Mouse (Mus musculus): Measurements from ENCODE around the gene Fkbp4. TPM values are rescaled to one million over a fixed set of nuclear protein-coding genes. Genes with fewer than 3 reads are reported as not detected.

Gene Fkbp4
- polyA plus RNA-seq, 1 experiment from 2014 or later = 284 TPM

- TF ChIP-seq CTCF (IDR thresholded peaks at IDR 0.05) = no peak
- POLR2A ChIA-PET = no interaction called here
Measured at GRCm38 (mm10) chr6:128461606-128462005, 23.1 kb upstream of the Fkbp4 start.

DNA sequence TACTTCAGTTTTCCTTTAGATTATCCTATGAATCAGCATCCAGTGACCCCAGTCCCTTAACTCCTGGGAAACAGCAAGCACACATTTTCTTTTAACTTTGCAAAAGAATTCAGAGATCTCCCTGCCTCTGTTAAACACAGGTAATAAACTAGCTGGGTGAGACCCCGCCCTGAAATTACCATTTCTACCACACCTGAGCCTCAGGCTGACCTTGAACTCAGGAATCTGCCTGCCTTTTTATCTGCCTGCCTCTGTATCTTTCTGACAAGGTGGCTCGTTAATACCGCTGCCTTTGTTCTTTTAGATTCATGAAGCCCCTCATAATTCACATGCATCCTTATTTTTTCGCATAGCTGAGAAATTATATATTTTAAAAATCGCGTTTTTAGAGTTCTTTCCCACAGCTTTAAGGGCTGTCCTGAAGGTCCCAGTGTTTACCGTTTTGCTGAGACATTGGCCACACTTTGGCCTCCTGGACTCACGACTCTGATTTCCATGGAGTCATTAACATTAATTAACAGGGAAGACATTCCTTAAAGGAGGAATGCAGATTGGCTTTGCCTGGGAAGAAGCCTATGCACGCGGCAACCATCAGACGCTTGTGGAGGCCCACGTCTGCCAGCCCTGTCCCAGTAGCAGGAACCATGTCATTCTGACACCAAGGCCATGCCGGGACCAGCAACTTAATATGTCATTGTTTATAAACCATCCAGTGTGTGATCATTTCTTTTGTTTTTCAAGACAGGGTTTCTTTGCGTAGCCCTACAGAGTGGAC is 22.4 kb upstream of the Fkbp4 start:
- CTCF ChIA-PET = interaction anchor here (1.2 to 1.7 kb wide), 2 partner anchors 15 to 19 kb away, joined by 3 to 6 read pairs; no protein-coding TSS in a partner anchor
- in situ Hi-C loops (cut with MboI; ENCODE audit: low pct_unique_long_range_greater_than_20kb) = no loop called here
- POLR2A ChIA-PET = no interaction called here
- TF ChIP-seq CTCF (IDR thresholded peaks at IDR 0.05) = no peak
- DNase-seq (ENCODE audit: low read depth, low spot score) (no peak), ATAC-seq (no peak)
- no peaks in the 10 kb centered on the region for H3K27me3 ChIP-seq

More at GRCm38 (mm10) chr6:128461606-128462005, 23.1 kb upstream of the Fkbp4 start:
- in situ Hi-C loops (cut with MboI; ENCODE audit: low pct_unique_long_range_greater_than_20kb) = no loop called here
- ATAC-seq (no peak), DNase-seq (ENCODE audit: low read depth, low spot score) (no peak)
- CTCF ChIA-PET = interaction anchor here (1.3 kb wide), 1 partner anchor 18 kb away, joined by 3 read pairs; no protein-coding TSS in a partner anchor
- H3K27me3 ChIP-seq = no peaks in the 10 kb centered on the region

- no peaks in the 10 kb centered on the region for H3K27me3 ChIP-seq
- in situ Hi-C loops (cut with MboI; ENCODE audit: low pct_unique_long_range_greater_than_20kb) = no loop called here
- DNase-seq (ENCODE audit: low read depth, low spot score) = no peak
- CTCF ChIA-PET = interaction anchor here (1.2 to 1.7 kb wide), 2 partner anchors 14 to 19 kb away, joined by 3 to 6 read pairs; no protein-coding TSS in a partner anchor
- no peak for TF ChIP-seq CTCF (IDR thresholded peaks at IDR 0.05)
- no peak for ATAC-seq
- POLR2A ChIA-PET = no interaction called here
Measured at GRCm38 (mm10) chr6:128460321-128460720, 21.8 kb upstream of the Fkbp4 start.

DNA sequence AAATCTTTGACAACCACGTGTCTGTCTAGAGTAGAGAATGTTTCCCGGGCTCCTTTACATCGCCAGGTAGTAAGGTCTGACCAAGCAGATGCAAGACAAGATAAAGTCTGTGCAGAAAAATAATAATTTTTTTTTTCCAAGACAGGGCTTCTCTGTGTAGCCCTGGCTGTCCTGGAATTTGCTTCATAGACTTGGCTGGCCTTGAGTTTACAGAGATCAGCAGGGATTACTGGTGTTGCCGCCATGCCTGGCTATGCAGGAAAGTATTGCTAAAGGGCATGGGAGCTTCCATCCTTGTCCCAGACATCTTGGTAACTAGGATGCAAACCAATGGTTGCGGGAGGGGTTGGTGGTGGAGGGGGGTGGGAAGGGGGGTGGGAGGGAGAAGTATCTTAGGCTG is 18.7 kb upstream of the Fkbp4 start:
- in situ Hi-C loops (cut with MboI; ENCODE audit: low pct_unique_long_range_greater_than_20kb) = no loop called here
- POLR2A ChIA-PET = no interaction called here
- CTCF ChIA-PET = no interaction called here
- TF ChIP-seq CTCF (IDR thresholded peaks at IDR 0.05) = no peak
- no peaks in the 10 kb centered on the region for H3K27me3 ChIP-seq
- no peak for ATAC-seq
- DNase-seq (ENCODE audit: low read depth, low spot score) = no peak

DNA sequence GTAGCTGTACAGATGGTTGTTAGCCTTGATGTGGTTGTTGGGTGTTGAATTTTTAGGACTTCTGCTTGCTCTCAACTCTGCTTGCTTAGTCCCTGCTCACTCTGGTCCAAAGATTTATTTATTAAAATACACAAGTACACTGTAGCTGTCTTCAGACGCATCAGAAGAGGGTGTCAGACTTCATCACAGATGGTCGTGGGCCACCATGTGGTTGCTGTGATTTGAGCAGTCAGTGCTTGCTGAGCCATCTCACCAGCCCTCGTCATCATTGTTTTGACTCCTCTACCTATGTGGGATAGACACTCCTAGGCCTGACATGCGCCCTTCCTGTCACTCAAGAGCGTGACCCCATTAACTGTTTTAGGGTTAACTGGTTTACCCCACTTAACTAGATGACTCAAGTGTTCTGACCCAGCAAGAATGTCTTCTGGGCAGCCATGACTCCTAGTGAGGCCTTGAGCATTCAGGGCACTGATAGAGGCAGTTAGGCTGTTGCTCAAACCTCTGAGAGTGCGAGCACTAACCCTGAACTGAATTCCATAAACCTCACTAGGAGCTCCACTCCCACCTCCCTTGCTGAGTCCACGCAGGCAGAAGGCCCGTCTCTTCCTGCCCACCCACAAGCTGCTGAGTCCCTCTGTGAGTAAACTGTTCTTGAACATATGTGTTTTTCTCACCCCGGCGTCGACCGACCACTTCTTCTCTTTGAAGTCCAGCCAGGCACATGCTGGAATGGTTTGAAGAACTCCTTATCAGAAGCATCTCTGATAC is 17.5 kb upstream of the Fkbp4 start:
- in situ Hi-C loops (cut with MboI; ENCODE audit: low pct_unique_long_range_greater_than_20kb) = no loop called here
- no peak for ATAC-seq
- no peak for DNase-seq (ENCODE audit: low read depth, low spot score)
- TF ChIP-seq CTCF (IDR thresholded peaks at IDR 0.05) = no peak
- POLR2A ChIA-PET = no interaction called here
- no peaks in the 10 kb centered on the region for H3K27me3 ChIP-seq
- CTCF ChIA-PET = interaction anchor here (1.0 to 1.3 kb wide), 3 partner anchors 11 to 24 kb away, joined by 3 read pairs; no protein-coding TSS in a partner anchor

DNA sequence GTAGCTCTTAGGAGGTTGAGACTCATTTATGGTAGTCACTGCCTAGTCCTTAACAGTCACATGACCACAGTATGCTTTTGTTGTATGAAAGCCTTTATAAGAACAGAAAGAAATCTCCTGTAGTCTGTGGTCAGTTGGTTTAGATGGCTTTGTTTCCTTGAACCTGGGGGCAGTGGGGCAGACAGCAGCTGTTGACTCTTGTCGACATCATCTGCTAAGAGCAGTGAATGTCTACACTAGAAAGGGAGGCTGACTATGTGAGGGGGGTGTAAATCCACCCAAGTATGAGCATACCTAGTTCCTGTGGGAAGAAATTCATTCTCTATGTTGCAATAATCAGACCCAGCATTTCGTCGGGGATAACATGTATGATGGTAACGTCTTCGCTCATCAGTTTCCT is 8.6 kb upstream of the Fkbp4 start:
- in situ Hi-C loops (cut with MboI; ENCODE audit: low pct_unique_long_range_greater_than_20kb) = loop anchor here (5.0 to 25.0 kb wide), 2 partner anchors 40 to 1110 kb away; no protein-coding TSS in a partner anchor
- ChIA-PET POLR2A (no interaction called here), CTCF (interaction anchor here (0.8 to 1.7 kb wide), 3 partner anchors 21 to 35 kb away, joined by 3 to 5 read pairs (median 5); no protein-coding TSS in a partner anchor)
- TF ChIP-seq CTCF (IDR thresholded peaks at IDR 0.05) = no peak
- H3K27me3 ChIP-seq = no peaks in the 10 kb centered on the region
- ATAC-seq (no peak), DNase-seq (ENCODE audit: low read depth, low spot score) (no peak)

DNA sequence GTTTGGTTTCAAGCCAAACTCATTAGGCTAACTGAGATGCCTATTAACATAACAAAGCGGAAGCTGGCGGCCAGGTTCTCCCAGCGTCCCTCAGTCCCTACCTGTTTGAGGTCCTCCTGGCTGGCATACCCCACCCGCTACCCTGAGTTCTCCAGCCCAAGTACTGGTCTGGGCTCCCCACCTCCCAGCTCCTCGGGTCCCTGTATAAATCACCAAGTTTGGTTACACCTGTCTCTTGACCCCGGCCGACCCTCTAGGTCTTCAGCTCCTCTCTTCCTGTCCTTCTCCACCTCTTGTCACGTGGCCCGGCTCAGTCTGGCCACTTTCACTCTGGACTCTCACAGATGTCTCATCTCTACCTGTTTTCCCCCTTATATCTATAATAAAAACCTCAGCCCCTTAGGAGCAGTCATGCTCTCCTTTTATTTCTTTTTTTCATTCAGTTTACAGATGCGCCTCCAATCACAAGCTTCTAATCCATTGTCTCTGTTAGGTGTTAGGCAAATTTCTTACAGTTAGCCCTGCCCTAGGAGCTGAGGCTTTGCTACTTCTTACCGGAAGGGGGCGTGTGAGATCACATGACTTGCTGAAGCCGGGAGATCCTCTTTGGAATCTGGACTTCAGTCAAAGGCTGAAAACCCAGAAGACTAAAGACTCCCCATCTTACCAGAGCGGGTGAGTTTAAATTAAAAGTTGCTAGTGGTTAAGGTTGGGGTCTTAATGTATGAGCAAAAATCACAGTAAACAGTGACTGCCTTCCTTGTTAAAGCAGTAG is 7.5 kb upstream of the Fkbp4 start:
- ChIA-PET POLR2A (no interaction called here), CTCF (interaction anchor here (0.7 to 1.7 kb wide), 10 partner anchors 9 to 36 kb away, joined by 3 to 5 read pairs (median 4); partner anchors contain the start of gene Itfg2)
- no peaks in the 10 kb centered on the region for H3K27me3 ChIP-seq
- no peak for TF ChIP-seq CTCF (IDR thresholded peaks at IDR 0.05)
- ATAC-seq (peak; percentile 88), DNase-seq (ENCODE audit: low read depth, low spot score) (no peak)
- in situ Hi-C loops (cut with MboI; ENCODE audit: low pct_unique_long_range_greater_than_20kb) = loop anchor here (5.0 to 25.0 kb wide), 2 partner anchors 41 to 1109 kb away; no protein-coding TSS in a partner anchor

GRCm38 (mm10) chr6:128440238-128440637 is 1.8 kb upstream of the Fkbp4 start:
- H3K27me3 ChIP-seq = no peaks in the 10 kb centered on the region
- ChIA-PET CTCF (interaction anchor here (1.3 to 1.7 kb wide), 2 partner anchors 27 to 39 kb away, joined by 3 to 9 read pairs; no protein-coding TSS in a partner anchor), POLR2A (interaction anchor here (0.5 kb wide), 1 partner anchor 89 kb away, joined by 7 read pairs; no protein-coding TSS in a partner anchor)
- in situ Hi-C loops (cut with MboI; ENCODE audit: low pct_unique_long_range_greater_than_20kb) = loop anchor here (25.0 kb wide), 1 partner anchor 1103 kb away; no protein-coding TSS in a partner anchor
- DNase-seq (ENCODE audit: low read depth, low spot score) = no peak
- no peak for ATAC-seq
- TF ChIP-seq CTCF (IDR thresholded peaks at IDR 0.05) = no peak

DNA sequence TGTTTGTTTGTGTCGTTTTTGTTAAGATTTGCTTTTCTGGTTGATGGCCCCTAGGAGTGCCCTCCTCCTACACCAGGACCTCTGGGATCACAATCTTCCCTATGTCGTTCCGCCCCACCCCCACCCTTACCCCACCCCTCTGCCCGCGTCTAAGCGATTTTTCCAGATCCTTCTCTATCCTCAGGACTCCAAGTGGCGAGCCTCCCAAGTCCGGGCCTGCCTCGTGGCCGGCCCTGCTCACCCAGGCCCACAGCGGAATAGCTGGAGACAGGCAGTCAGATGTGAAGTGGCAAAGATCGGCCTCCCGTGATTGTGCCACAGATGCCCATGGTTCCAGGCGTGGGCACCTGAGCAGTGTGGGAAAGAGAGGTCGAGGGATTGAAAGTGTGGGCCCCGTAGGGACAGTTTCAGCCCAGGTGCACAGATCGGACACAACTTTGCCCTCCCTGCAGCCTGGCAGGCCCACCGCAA is 429 bp upstream of the Fkbp4 start:
- ChIA-PET POLR2A (interaction anchor here (0.6 kb wide), 1 partner anchor 394 kb away, joined by 3 read pairs; no protein-coding TSS in a partner anchor), CTCF (interaction anchor here (1.3 kb wide), 1 partner anchor 28 kb away, joined by 3 read pairs; no protein-coding TSS in a partner anchor)
- no peak for TF ChIP-seq CTCF (IDR thresholded peaks at IDR 0.05)
- in situ Hi-C loops (cut with MboI; ENCODE audit: low pct_unique_long_range_greater_than_20kb) = loop anchor here (10.0 to 25.0 kb wide), 2 partner anchors 776 to 1102 kb away; no protein-coding TSS in a partner anchor
- DNase-seq (ENCODE audit: low read depth, low spot score) = no peak
- peak; percentile 29 for ATAC-seq
- no peaks in the 10 kb centered on the region for H3K27me3 ChIP-seq
